Mouse (Mus musculus) G1E (cell line): ENCODE results near the gene Usp24. TPM values are rescaled to one million over a fixed set of nuclear protein-coding genes. Genes with fewer than 3 reads are reported as not detected.
A peak's percentile ranks its signal among the peaks of the same experiment; 100 is the strongest.

ENCODE experiments used
- ATAC-seq: 2 replicates; pipeline ENCODE4 v1.8.0; 2016; ENCODE audit warnings: mild to moderate bottlenecking; ENCODE audit not compliant: insufficient number of reproducible peaks, poor library complexity, low FRiP score, severe bottlenecking; ENCODE audit errors: extremely low read depth
- DNase-seq: peaks from one replicate; pipeline ENCODE4 v3.0.0; 2012; ENCODE audit warnings: low spot score
- H3K27me3 ChIP-seq: 2 replicates; pipeline ENCODE4 v1.6.1; 2012; ENCODE audit warnings: mild to moderate bottlenecking, low read length, inconsistent platforms; ENCODE audit not compliant: insufficient read depth
- H3K36me3 ChIP-seq: replicated peaks from 2 replicates; pipeline ENCODE3; 2012; ENCODE audit warnings: mild to moderate bottlenecking, inconsistent platforms
- H3K4me1 ChIP-seq: 2 replicates; pipeline ENCODE4 v1.6.1; 2012; ENCODE audit warnings: low read depth, low read length, inconsistent platforms, mixed read lengths; ENCODE audit not compliant: insufficient read depth
- H3K4me3 ChIP-seq: 2 replicates; pipeline ENCODE4 v1.5.1; 2012; ENCODE audit warnings: low read depth, mild to moderate bottlenecking, inconsistent platforms, low read length, moderate library complexity, mixed read lengths
- H3K9me3 ChIP-seq: replicated peaks from 2 replicates; pipeline ENCODE4 v1.6.1; 2012; ENCODE audit warnings: inconsistent platforms
- CTCF ChIP-seq: IDR thresholded peaks from 2 replicates; pipeline ENCODE4 v1.5.1; 2012; ENCODE audit warnings: low read depth, low read length, inconsistent platforms, mixed read lengths
- GATA1 ChIP-seq: IDR thresholded peaks from 2 replicates; pipeline ENCODE4 v1.6.1; 2012; ENCODE audit warnings: borderline replicate concordance, low read length, inconsistent platforms, mixed read lengths
- GATA2 ChIP-seq: IDR thresholded peaks from 2 replicates; pipeline ENCODE4 v1.6.1; 2012; ENCODE audit warnings: low read depth, low read length, inconsistent platforms, borderline replicate concordance
- POLR2AphosphoS5 ChIP-seq: IDR thresholded peaks from 2 replicates; pipeline ENCODE4 v1.6.1; 2012; ENCODE audit warnings: low read depth, low read length, inconsistent platforms; ENCODE audit not compliant: insufficient replicate concordance
- TAL1 ChIP-seq: conservative IDR thresholded peaks from 2 replicates; pipeline ENCODE4 v1.6.1; 2012; ENCODE audit warnings: low read depth, low read length, inconsistent platforms, mixed read lengths
- polyA plus RNA-seq: library from polyadenylated mRNA; stranded (reverse); fragments of >175 nt; gene quantifications from 2 replicates; pipeline ENCODE4 v1.2.3, GENCODE M21; 2012
- total RNA-seq, 2 experiments: library from RNA; stranded (forward) in 1 of 2; stranded (reverse) in 1 of 2; fragments of 200-1000 nt in 1 of 2; fragments of >200 nt in 1 of 2; fragmentation: Nextera tagmentation in 1 of 2; gene quantifications; 2 replicates each; pipeline ENCODE4 v1.2.3; 2014 to 2017

Gene Usp24
- total and polyA plus RNA-seq, 3 experiments: 9.6 to 63.7 (median 49.7) TPM

DNA sequence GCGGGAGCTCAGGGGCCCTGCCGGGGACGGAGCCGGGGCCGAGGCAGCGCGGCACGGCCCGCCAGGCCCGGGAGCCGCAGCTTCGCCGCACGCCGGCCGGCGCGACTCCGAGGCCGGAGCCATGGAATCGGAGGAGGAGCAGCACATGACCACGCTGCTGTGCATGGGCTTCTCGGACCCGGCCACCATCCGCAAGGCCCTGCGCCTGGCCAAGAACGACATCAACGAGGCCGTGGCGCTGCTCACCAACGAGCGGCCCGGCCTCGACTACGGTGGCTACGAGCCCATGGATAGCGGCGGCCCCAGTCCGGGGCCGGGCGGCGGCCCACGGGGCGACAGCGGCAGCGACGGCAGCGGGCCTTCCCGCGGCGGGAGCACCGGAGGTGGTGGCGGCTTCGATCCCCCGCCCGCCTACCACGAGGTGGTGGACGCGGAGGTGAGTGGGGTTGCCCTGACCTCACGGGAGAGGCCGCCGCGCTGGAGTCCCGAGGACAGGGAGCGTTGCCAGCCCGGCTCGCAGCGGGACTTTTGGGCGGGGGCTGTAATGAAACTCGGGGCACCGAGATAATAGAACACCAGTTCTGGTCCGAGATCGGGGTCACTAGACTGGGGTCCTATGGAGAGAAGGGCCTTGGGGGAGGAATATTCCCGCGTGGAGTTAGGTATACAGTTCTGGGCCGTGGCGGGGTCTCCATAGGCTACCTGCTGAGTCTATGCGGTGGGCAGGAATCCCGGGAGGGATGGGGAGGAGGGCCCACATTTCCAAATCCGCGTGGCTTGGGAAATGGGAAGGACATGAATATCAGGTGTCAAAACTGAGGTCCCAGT, 552 bp downstream of the Usp24 start:
- peak; percentile 41 for DNase-seq
- peaks cover 18% of the 10 kb centered on the region for H3K36me3 ChIP-seq
- ATAC-seq: no peak; the same call in 1 of the 2 replicates
- H3K9me3 ChIP-seq: no peaks in the 10 kb centered on the region
- peaks cover 45% of the 10 kb centered on the region for H3K4me1 ChIP-seq
- peak overlapping the region; percentile 92 for H3K4me3 ChIP-seq
- no peaks in the 10 kb centered on the region for H3K27me3 ChIP-seq
- TF ChIP-seq GATA2 (no peak), CTCF (no peak), POLR2AphosphoS5 (no peak; the same call in 1 of the 2 replicates), GATA1 (no peak), TAL1 (no peak)

DNA sequence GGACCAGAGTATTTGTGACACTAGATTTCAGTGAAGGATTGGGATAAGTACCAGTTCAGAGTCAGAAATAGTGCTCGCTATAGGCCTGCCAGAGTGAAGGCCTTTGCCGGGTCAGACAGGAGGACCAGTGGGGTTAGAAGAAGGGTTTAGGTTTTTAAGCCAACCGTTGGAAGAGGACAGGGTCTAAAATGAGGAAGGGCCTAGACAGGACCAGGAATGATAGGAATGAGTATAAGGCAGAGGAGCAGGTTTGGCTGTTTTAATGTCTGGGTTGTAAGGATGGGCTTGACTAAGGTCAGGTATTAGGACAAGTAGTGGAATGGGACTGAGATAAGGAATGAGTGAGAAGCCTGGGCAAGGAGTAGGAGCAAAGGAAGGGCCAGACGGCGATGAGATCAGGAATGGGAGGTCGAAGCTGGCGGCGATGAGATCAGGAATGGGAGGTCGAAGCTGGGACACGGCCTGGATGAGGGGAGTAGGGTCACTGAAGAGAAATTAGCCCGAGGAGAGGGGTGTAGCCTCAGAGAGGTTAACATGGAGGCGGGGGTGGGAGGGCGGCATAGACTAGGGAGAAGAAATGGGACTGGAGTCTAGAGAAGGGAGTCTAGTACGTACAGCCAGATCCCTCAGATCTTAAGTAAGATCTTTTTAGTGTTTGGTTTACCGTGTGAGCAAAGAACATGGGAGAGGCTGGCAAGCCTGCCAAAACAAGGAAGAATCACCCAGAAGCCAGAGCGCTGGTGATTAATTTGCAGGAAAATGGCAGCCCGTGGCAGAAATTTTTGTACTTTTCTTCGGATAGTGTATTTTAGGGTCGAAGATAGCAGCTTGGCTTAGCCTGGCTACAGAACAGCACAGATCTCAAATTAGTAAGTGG, 1.4 kb downstream of the Usp24 start:
- no peaks in the 10 kb centered on the region for H3K27me3 ChIP-seq
- TF ChIP-seq TAL1 (no peak), CTCF (no peak), POLR2AphosphoS5 (no peak), GATA2 (no peak), GATA1 (no peak)
- peak; percentile 19; the same call in 1 of the 2 replicates for ATAC-seq
- H3K36me3 ChIP-seq: peaks cover 22% of the 10 kb centered on the region
- H3K4me3 ChIP-seq: peak overlapping the region; percentile 92
- peaks cover 45% of the 10 kb centered on the region for H3K4me1 ChIP-seq
- DNase-seq: peak; percentile 32
- no peaks in the 10 kb centered on the region for H3K9me3 ChIP-seq

- Histone ChIP-seq H3K4me3 (peak overlapping the region; percentile 92; the same call in 1 of the 2 replicates), H3K27me3 (no peaks in the 10 kb centered on the region)
- no peak for ATAC-seq
Observed at GRCm38 (mm10) chr4:106318208-106318607, 2.2 kb downstream of the Usp24 start.

GRCm38 (mm10) chr4:106318976-106319375, 3.0 kb downstream of the Usp24 start:
- Histone ChIP-seq H3K27me3 (no peaks in the 10 kb centered on the region), H3K36me3 (peaks cover 30% of the 10 kb centered on the region), H3K4me3 (no peak overlapping the region), H3K9me3 (no peaks in the 10 kb centered on the region), H3K4me1 (peaks cover 50% of the 10 kb centered on the region)
- no peak for TF ChIP-seq GATA1
- no peak for TF ChIP-seq POLR2AphosphoS5
- TF ChIP-seq TAL1: no peak
- TF ChIP-seq GATA2: no peak
- TF ChIP-seq CTCF: no peak
- no peak for DNase-seq
- ATAC-seq: no peak

More at GRCm38 (mm10) chr4:106318208-106318607, 2.2 kb downstream of the Usp24 start:
- Histone ChIP-seq H3K9me3 (no peaks in the 10 kb centered on the region), H3K4me1 (peaks cover 49% of the 10 kb centered on the region), H3K36me3 (peaks cover 28% of the 10 kb centered on the region)
- DNase-seq: no peak
- TF ChIP-seq TAL1 (no peak), POLR2AphosphoS5 (no peak), CTCF (no peak), GATA1 (no peak), GATA2 (no peak)

DNA sequence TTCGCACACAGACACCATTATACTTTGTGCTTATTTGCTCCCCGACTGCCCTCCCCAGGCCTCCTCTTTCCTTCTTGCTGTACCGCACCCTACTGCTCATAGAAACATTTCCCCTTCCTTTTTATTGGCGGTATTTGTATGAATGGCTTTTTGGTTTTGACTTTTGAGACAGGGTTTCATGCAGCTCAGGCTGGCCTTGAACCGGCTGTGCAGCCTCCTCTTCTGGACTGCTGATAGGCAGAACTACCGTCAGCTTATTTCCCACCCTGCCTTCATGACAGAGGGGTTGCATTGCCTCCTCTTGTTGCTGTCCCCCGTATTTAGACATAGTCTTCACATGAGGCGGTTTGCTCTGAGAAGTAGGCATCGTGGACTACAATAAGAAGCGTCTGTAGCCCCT, 6.8 kb downstream of the Usp24 start:
- Histone ChIP-seq H3K27me3 (no peaks in the 10 kb centered on the region), H3K36me3 (peaks cover 59% of the 10 kb centered on the region), H3K4me1 (peaks cover 56% of the 10 kb centered on the region), H3K9me3 (no peaks in the 10 kb centered on the region), H3K4me3 (no peak overlapping the region)
- TF ChIP-seq POLR2AphosphoS5 (no peak), TAL1 (no peak), GATA1 (no peak), CTCF (no peak)
- DNase-seq: no peak
- ATAC-seq: no peak

GRCm38 (mm10) chr4:106323318-106323717, 7.3 kb downstream of the Usp24 start:
- no peak for TF ChIP-seq CTCF
- no peak for TF ChIP-seq POLR2AphosphoS5
- no peak for TF ChIP-seq GATA1
- no peak for TF ChIP-seq GATA2
- TF ChIP-seq TAL1: no peak
- ATAC-seq (no peak), DNase-seq (no peak)
- H3K4me3 ChIP-seq: no peak overlapping the region
- no peaks in the 10 kb centered on the region for H3K27me3 ChIP-seq
- H3K9me3 ChIP-seq: no peaks in the 10 kb centered on the region
- H3K4me1 ChIP-seq: peaks cover 53% of the 10 kb centered on the region
- H3K36me3 ChIP-seq: peaks cover 57% of the 10 kb centered on the region
